Mouse (Mus musculus): ENCODE measurements around the gene Tob1. TPM values are rescaled to one million over a fixed set of nuclear protein-coding genes. Genes with fewer than 3 reads are reported as not detected.

The Tob1 gene
- polyA plus RNA-seq, 1 experiment from 2014 or later, result 28.9 TPM

- WGBS, result 66% methylated on average over 10 of the region's 10 CpGs
- no peaks in the 10 kb centered on the region for H3K27me3 ChIP-seq (ENCODE audit: control insufficient read depth, insufficient read depth, low read depth, low read length)
- 0 out of 2 replicates have a peak, but pooled peaks cover 2% of the 10 kb centered on the region for H3K4me1 ChIP-seq (replicated peaks; ENCODE audit: control insufficient read depth, insufficient read depth, low read length)
- H3K9me3 ChIP-seq (ENCODE audit: control insufficient read depth, low read length), result no peaks in the 10 kb centered on the region
- H3K27ac ChIP-seq (ENCODE audit: low read length), result no peak overlapping the region
- H3K4me3 ChIP-seq (ENCODE audit: low read length), result no peak overlapping the region
- no peak for ATAC-seq (ENCODE audit: low read depth)
- no peak overlapping the region for H3K4me2 ChIP-seq (ENCODE audit: low read depth, low read length)
- no peaks in the 10 kb centered on the region for H3K36me3 ChIP-seq (ENCODE audit: control insufficient read depth, insufficient read depth, low read length)
- no peak overlapping the region for H3K9ac ChIP-seq (ENCODE audit: low read length)
These were observed 4.7 kb upstream of the Tob1 start for GRCm38 (mm10) chr11:94206398-94207114.

GRCm38 (mm10) chr11:94208811-94209675, 2.2 kb upstream of the Tob1 start:
- no peak overlapping the region for H3K4me3 ChIP-seq (ENCODE audit: low read length)
- H3K9me3 ChIP-seq (ENCODE audit: control insufficient read depth, low read length), result no peaks in the 10 kb centered on the region
- no peaks in the 10 kb centered on the region; the same call in 1 of the 2 replicates for H3K36me3 ChIP-seq (ENCODE audit: control insufficient read depth, insufficient read depth, low read length)
- whole genome bisulfite sequencing, result 41% methylated on average over 8 of the region's 8 CpGs
- no peak overlapping the region; the same call in 1 of the 2 replicates for H3K9ac ChIP-seq (ENCODE audit: low read length)
- peak overlapping the region; percentile 97 for H3K4me2 ChIP-seq (ENCODE audit: low read depth, low read length)
- ATAC-seq (ENCODE audit: low read depth), result no peak
- peak overlapping the region; percentile 98 for H3K27ac ChIP-seq (ENCODE audit: low read length)
- no peaks in the 10 kb centered on the region for H3K27me3 ChIP-seq (ENCODE audit: control insufficient read depth, insufficient read depth, low read depth, low read length)
- H3K4me1 ChIP-seq (replicated peaks; ENCODE audit: control insufficient read depth, insufficient read depth, low read length), result 0 out of 2 replicates have a peak, but pooled peaks cover 4% of the 10 kb centered on the region

GRCm38 (mm10) chr11:94209695-94210131, 1.5 kb upstream of the Tob1 start:
- Histone ChIP-seq H3K27ac (ENCODE audit: low read length) (peak overlapping the region; percentile 98), H3K27me3 (ENCODE audit: control insufficient read depth, insufficient read depth, low read depth, low read length) (no peaks in the 10 kb centered on the region), H3K9ac (ENCODE audit: low read length) (peak overlapping the region; percentile 74), H3K4me1 (replicated peaks; ENCODE audit: control insufficient read depth, insufficient read depth, low read length) (0 out of 2 replicates have a peak, but pooled peaks cover 4% of the 10 kb centered on the region), H3K36me3 (ENCODE audit: control insufficient read depth, insufficient read depth, low read length) (peaks cover 5% of the 10 kb centered on the region), H3K4me3 (ENCODE audit: low read length) (peak overlapping the region; percentile 61), H3K9me3 (ENCODE audit: control insufficient read depth, low read length) (no peaks in the 10 kb centered on the region), H3K4me2 (ENCODE audit: low read depth, low read length) (peak overlapping the region; percentile 97)
- no peak for ATAC-seq (ENCODE audit: low read depth)
- under 1% methylated on average over 14 of the region's 14 CpGs for WGBS

GRCm38 (mm10) chr11:94210191-94211086, 815 bp upstream of the Tob1 start:
- Histone ChIP-seq H3K4me2 (ENCODE audit: low read depth, low read length) (peak overlapping the region; percentile 97), H3K36me3 (ENCODE audit: control insufficient read depth, insufficient read depth, low read length) (peaks cover 5% of the 10 kb centered on the region), H3K4me1 (replicated peaks; ENCODE audit: control insufficient read depth, insufficient read depth, low read length) (0 out of 2 replicates have a peak, but pooled peaks cover 4% of the 10 kb centered on the region), H3K4me3 (ENCODE audit: low read length) (peak overlapping the region; percentile 61), H3K27me3 (ENCODE audit: control insufficient read depth, insufficient read depth, low read depth, low read length) (no peaks in the 10 kb centered on the region), H3K27ac (ENCODE audit: low read length) (peak overlapping the region; percentile 98), H3K9ac (ENCODE audit: low read length) (peak overlapping the region; percentile 78), H3K9me3 (ENCODE audit: control insufficient read depth, low read length) (no peaks in the 10 kb centered on the region)
- peak; percentile 80 for ATAC-seq (ENCODE audit: low read depth)
- 1% methylated on average over 48 of the region's 56 CpGs for WGBS

- under 1% methylated on average over 36 of the region's 61 CpGs for WGBS
- H3K9ac ChIP-seq (ENCODE audit: low read length), result peak overlapping the region; percentile 96
These were observed 616 bp downstream of the Tob1 start for GRCm38 (mm10) chr11:94211651-94212488.

GRCm38 (mm10) chr11:94212489-94212836, 1.2 kb downstream of the Tob1 start:
- no peaks in the 10 kb centered on the region for H3K27me3 ChIP-seq (ENCODE audit: control insufficient read depth, insufficient read depth, low read depth, low read length)
- 0 out of 2 replicates have a peak overlapping the region, but pooled peaks have one; percentile 21 for H3K27ac ChIP-seq (ENCODE audit: low read length)
- H3K4me3 ChIP-seq (ENCODE audit: low read length), result peak overlapping the region; percentile 96
- 2% methylated on average over 7 of the region's 7 CpGs for WGBS
- H3K9ac ChIP-seq (ENCODE audit: low read length), result peak overlapping the region; percentile 96
- H3K4me2 ChIP-seq (ENCODE audit: low read depth, low read length), result peak overlapping the region; percentile 70
- no peak for ATAC-seq (ENCODE audit: low read depth)
- H3K36me3 ChIP-seq (ENCODE audit: control insufficient read depth, insufficient read depth, low read length), result peaks cover 5% of the 10 kb centered on the region
- H3K9me3 ChIP-seq (ENCODE audit: control insufficient read depth, low read length), result no peaks in the 10 kb centered on the region
- H3K4me1 ChIP-seq (replicated peaks; ENCODE audit: control insufficient read depth, insufficient read depth, low read length), result 0 out of 2 replicates have a peak, but pooled peaks cover 4% of the 10 kb centered on the region

More at GRCm38 (mm10) chr11:94211651-94212488, 616 bp downstream of the Tob1 start:
- peak overlapping the region; percentile 97 for H3K27ac ChIP-seq (ENCODE audit: low read length)
- ATAC-seq (ENCODE audit: low read depth), result peak; percentile 37
- no peaks in the 10 kb centered on the region for H3K9me3 ChIP-seq (ENCODE audit: control insufficient read depth, low read length)
- 0 out of 2 replicates have a peak, but pooled peaks cover 4% of the 10 kb centered on the region for H3K4me1 ChIP-seq (replicated peaks; ENCODE audit: control insufficient read depth, insufficient read depth, low read length)
- peak overlapping the region; percentile 96 for H3K4me3 ChIP-seq (ENCODE audit: low read length)
- peak overlapping the region; percentile 70 for H3K4me2 ChIP-seq (ENCODE audit: low read depth, low read length)
- H3K36me3 ChIP-seq (ENCODE audit: control insufficient read depth, insufficient read depth, low read length), result peaks cover 5% of the 10 kb centered on the region
- H3K27me3 ChIP-seq (ENCODE audit: control insufficient read depth, insufficient read depth, low read depth, low read length), result no peaks in the 10 kb centered on the region

- Histone ChIP-seq H3K4me3 (ENCODE audit: low read length) (peak overlapping the region; percentile 24), H3K9ac (ENCODE audit: low read length) (no peak overlapping the region), H3K9me3 (ENCODE audit: control insufficient read depth, low read length) (no peaks in the 10 kb centered on the region), H3K36me3 (ENCODE audit: control insufficient read depth, insufficient read depth, low read length) (peaks cover 5% of the 10 kb centered on the region), H3K4me2 (ENCODE audit: low read depth, low read length) (peak overlapping the region; percentile 36; the same call in 1 of the 2 replicates), H3K27me3 (ENCODE audit: control insufficient read depth, insufficient read depth, low read depth, low read length) (no peaks in the 10 kb centered on the region), H3K27ac (ENCODE audit: low read length) (no peak overlapping the region), H3K4me1 (replicated peaks; ENCODE audit: control insufficient read depth, insufficient read depth, low read length) (0 out of 2 replicates have a peak, but pooled peaks cover 4% of the 10 kb centered on the region)
- no peak for ATAC-seq (ENCODE audit: low read depth)
- WGBS, result 67% methylated on average over 4 of the region's 4 CpGs
These were observed 1.7 kb downstream of the Tob1 start for GRCm38 (mm10) chr11:94212997-94213396.

Data from lung, embryonic 16.5 days (tissue).